Mouse (Mus musculus): ENCODE results near the gene Zkscan8. TPM values are rescaled to one million over a fixed set of nuclear protein-coding genes. Genes with fewer than 3 reads are reported as not detected.
A peak's percentile ranks its signal among the peaks of the same experiment; 100 is the strongest.

Zkscan8 gene
- polyA plus RNA-seq, 1 experiment: 16.1 TPM

DNA sequence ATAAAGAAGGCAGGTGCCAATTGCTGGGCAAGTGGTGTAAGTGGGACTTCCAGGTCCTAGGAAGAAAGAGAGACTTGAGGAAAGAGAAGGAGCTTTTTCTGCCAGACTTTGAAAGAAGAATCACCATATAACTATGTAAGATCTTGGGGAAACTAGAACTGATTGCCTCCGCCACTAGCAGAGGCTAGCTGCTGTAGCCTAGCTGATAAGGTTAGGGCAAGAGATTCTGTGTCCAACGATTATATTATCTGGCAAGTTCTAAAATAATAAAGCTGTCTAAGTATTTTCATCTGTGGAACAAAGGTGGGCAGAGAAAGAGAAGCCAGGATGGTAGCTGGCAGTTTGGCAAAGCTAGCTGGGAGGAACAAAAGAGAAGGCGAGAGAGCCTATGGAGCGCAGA, 58.5 kb downstream of the Zkscan8 start:
- no peaks in the 10 kb centered on the region for H3K36me3 ChIP-seq (ENCODE audit: control insufficient read depth, insufficient read depth, low read length, poor library complexity, severe bottlenecking)
- peaks cover 2% of the 10 kb centered on the region; the same call in 1 of the 2 replicates for H3K27me3 ChIP-seq (ENCODE audit: control insufficient read depth, insufficient read depth, low read length, poor library complexity, severe bottlenecking)
- H3K9ac ChIP-seq (ENCODE audit: low read depth, poor library complexity, severe bottlenecking): no peak overlapping the region
- H3K27ac ChIP-seq (ENCODE audit: insufficient read depth, low read length): no peak overlapping the region
- no peak for TF ChIP-seq EP300 (IDR thresholded peaks at IDR 0.05; ENCODE audit: insufficient read depth, low read depth, low read length)
- TF ChIP-seq POLR2A (IDR thresholded peaks at IDR 0.05; ENCODE audit: insufficient read depth, low read length): no peak
- TF ChIP-seq CTCF (IDR thresholded peaks at IDR 0.05; ENCODE audit: low read depth, low read length): no peak
- no peaks in the 10 kb centered on the region for H3K4me1 ChIP-seq (ENCODE audit: control insufficient read depth, insufficient read depth, low read length)
- no peaks in the 10 kb centered on the region for H3K9me3 ChIP-seq (replicated peaks; ENCODE audit: control insufficient read depth, insufficient read depth, low read length, poor library complexity, severe bottlenecking)
- H3K4me3 ChIP-seq (ENCODE audit: low read depth, low read length): no peak overlapping the region

DNA sequence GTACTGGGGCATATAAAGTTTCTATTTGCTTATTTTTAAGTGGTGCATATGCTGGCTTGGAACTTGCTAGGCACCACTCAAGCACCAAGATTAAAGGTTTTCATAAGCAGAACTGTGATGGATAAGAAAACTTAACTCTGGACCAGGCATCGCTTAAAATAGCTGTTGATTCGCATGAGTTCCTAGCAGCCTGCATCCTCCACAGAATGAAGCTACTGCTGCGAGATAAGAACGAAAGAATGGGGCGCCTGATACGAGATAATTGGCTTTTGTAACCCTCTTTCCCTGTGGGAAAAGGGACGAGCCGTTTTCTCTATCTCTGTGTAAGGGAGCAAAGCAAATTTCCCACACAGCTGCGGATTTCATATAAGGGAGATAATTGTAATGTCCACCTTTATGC, 61.8 kb downstream of the Zkscan8 start:
- H3K36me3 ChIP-seq (ENCODE audit: control insufficient read depth, insufficient read depth, low read length, poor library complexity, severe bottlenecking): no peaks in the 10 kb centered on the region
- H3K27me3 ChIP-seq (ENCODE audit: control insufficient read depth, insufficient read depth, low read length, poor library complexity, severe bottlenecking): peaks cover 2% of the 10 kb centered on the region; the same call in 1 of the 2 replicates
- no peaks in the 10 kb centered on the region for H3K4me1 ChIP-seq (ENCODE audit: control insufficient read depth, insufficient read depth, low read length)
- no peaks in the 10 kb centered on the region for H3K9me3 ChIP-seq (replicated peaks; ENCODE audit: control insufficient read depth, insufficient read depth, low read length, poor library complexity, severe bottlenecking)
- no peak overlapping the region for H3K4me3 ChIP-seq (ENCODE audit: low read depth, low read length)
- no peak overlapping the region for H3K27ac ChIP-seq (ENCODE audit: insufficient read depth, low read length)
- H3K9ac ChIP-seq (ENCODE audit: low read depth, poor library complexity, severe bottlenecking): peak overlapping the region; percentile 41; the same call in 1 of the 2 replicates
- TF ChIP-seq CTCF (IDR thresholded peaks at IDR 0.05; ENCODE audit: low read depth, low read length) (no peak), POLR2A (IDR thresholded peaks at IDR 0.05; ENCODE audit: insufficient read depth, low read length) (no peak), EP300 (IDR thresholded peaks at IDR 0.05; ENCODE audit: insufficient read depth, low read depth, low read length) (no peak)

DNA sequence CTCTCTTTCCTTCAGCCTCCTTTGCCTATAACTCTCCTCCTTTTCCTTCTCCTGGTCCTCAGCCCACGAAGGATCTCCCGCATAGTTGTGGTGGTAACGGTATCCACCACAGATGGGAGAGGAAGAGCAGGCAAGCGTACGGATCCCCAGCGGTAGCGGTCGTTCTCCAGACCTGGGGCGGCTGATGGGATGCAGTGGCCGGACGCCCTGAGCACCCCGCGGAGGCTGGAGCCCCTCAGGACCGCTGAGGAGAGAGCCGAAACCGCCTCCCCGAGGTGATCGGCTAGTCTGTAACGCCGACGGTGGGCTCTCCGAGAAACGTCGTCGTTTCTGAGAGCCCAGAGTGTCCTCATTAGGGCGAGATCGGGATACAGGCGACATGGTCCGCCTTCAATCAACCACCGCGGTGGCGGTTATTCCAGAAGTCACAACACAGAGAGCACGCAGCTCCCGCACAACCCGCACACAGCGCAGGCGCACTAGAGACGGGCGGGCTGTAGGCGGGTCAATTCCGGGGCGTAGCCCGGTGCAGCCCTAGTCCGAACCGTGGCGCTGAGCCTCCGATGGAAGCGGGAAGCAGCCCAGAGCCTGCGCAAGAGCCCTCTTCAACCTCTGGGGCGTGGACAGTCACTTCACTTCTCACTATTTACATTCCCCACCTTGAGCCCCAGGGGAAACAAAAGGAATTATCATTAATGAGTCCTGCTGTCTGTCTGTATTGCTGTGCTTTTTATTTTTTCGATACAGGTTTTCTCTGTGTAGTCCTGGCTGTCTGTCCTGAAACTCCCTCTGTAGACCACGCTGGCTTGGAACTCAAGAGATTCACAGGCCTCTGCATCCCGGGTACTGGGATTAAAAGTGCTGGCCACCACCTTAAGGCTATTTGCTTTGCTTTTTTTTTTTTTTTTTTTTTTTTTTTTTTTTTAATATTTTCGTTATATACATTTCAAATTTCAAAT, 62.6 kb downstream of the Zkscan8 start, which contains the start of gene Nkapl:
Nkapl (minus strand) TSS at position 449 of the 959 bp plus-strand sequence.
- TF ChIP-seq CTCF (IDR thresholded peaks at IDR 0.05; ENCODE audit: low read depth, low read length) (no peak), POLR2A (IDR thresholded peaks at IDR 0.05; ENCODE audit: insufficient read depth, low read length) (peak; percentile 12), EP300 (IDR thresholded peaks at IDR 0.05; ENCODE audit: insufficient read depth, low read depth, low read length) (no peak)
- Histone ChIP-seq H3K9ac (ENCODE audit: low read depth, poor library complexity, severe bottlenecking) (peak within 1 kb of the TSS; percentile 41), H3K27ac (ENCODE audit: insufficient read depth, low read length) (no peak within 1 kb of the TSS), H3K4me3 (ENCODE audit: low read depth, low read length) (peak within 1 kb of the TSS; percentile 82), H3K27me3 (ENCODE audit: control insufficient read depth, insufficient read depth, low read length, poor library complexity, severe bottlenecking) (peaks cover 2% of the 10 kb centered on the region; the same call in 1 of the 2 replicates), H3K9me3 (replicated peaks; ENCODE audit: control insufficient read depth, insufficient read depth, low read length, poor library complexity, severe bottlenecking) (no peaks in the 10 kb centered on the region), H3K4me1 (ENCODE audit: control insufficient read depth, insufficient read depth, low read length) (no peaks in the 10 kb centered on the region), H3K36me3 (ENCODE audit: control insufficient read depth, insufficient read depth, low read length, poor library complexity, severe bottlenecking) (no peaks in the 10 kb centered on the region)

GRCm38 (mm10) chr13:21467336-21467735, 63.6 kb downstream of the Zkscan8 start:
- H3K9me3 ChIP-seq (replicated peaks; ENCODE audit: control insufficient read depth, insufficient read depth, low read length, poor library complexity, severe bottlenecking): no peaks in the 10 kb centered on the region
- TF ChIP-seq CTCF (IDR thresholded peaks at IDR 0.05; ENCODE audit: low read depth, low read length): no peak
- TF ChIP-seq POLR2A (IDR thresholded peaks at IDR 0.05; ENCODE audit: insufficient read depth, low read length): no peak
- no peak for TF ChIP-seq EP300 (IDR thresholded peaks at IDR 0.05; ENCODE audit: insufficient read depth, low read depth, low read length)
- H3K27ac ChIP-seq (ENCODE audit: insufficient read depth, low read length): no peak overlapping the region
- no peak overlapping the region for H3K4me3 ChIP-seq (ENCODE audit: low read depth, low read length)
- no peaks in the 10 kb centered on the region for H3K36me3 ChIP-seq (ENCODE audit: control insufficient read depth, insufficient read depth, low read length, poor library complexity, severe bottlenecking)
- H3K4me1 ChIP-seq (ENCODE audit: control insufficient read depth, insufficient read depth, low read length): no peaks in the 10 kb centered on the region
- H3K27me3 ChIP-seq (ENCODE audit: control insufficient read depth, insufficient read depth, low read length, poor library complexity, severe bottlenecking): peaks cover 2% of the 10 kb centered on the region; the same call in 1 of the 2 replicates
- no peak overlapping the region for H3K9ac ChIP-seq (ENCODE audit: low read depth, poor library complexity, severe bottlenecking)

Other genes starting within 250 kb of the Zkscan8 start
- not detected in 2 replicates for gene Gpx5, start 238.4 kb downstream of the Zkscan8 start, polyA plus RNA-seq (2011; ENCODE audit: insufficient read depth, insufficient read length, low read depth, missing spikeins)
- gene Gpx6, start 219.0 kb downstream of the Zkscan8 start, polyA plus RNA-seq (2011; ENCODE audit: insufficient read depth, insufficient read length, low read depth, missing spikeins): 1.2 and 2.2 TPM in 2 replicates
- not detected in 2 replicates for gene Olfr1367, start 184.2 kb downstream of the Zkscan8 start, polyA plus RNA-seq (2011; ENCODE audit: insufficient read depth, insufficient read length, low read depth, missing spikeins)
- 15.6 and 17.9 TPM in 2 replicates for gene Zscan12, start 168.3 kb downstream of the Zkscan8 start, polyA plus RNA-seq (2011; ENCODE audit: insufficient read depth, insufficient read length, low read depth, missing spikeins)
- 38.5 and 40.1 TPM in 2 replicates for gene Zkscan3, start 128.4 kb downstream of the Zkscan8 start, polyA plus RNA-seq (2011; ENCODE audit: insufficient read depth, insufficient read length, low read depth, missing spikeins)
- gene Pgbd1, start 90.1 kb downstream of the Zkscan8 start, polyA plus RNA-seq (2011; ENCODE audit: insufficient read depth, insufficient read length, low read depth, missing spikeins): 3.4 and 3.6 TPM in 2 replicates
- 39.0 and 42.6 TPM in 2 replicates for gene Zscan26, start 77.4 kb downstream of the Zkscan8 start, polyA plus RNA-seq (2011; ENCODE audit: insufficient read depth, insufficient read length, low read depth, missing spikeins)
- gene Nkapl, start 62.6 kb downstream of the Zkscan8 start, polyA plus RNA-seq (2011; ENCODE audit: insufficient read depth, insufficient read length, low read depth, missing spikeins): 0.55 TPM in 1 of 2 replicates, not detected in the other
- gene Zkscan4, start 52.2 kb downstream of the Zkscan8 start, polyA plus RNA-seq (2011; ENCODE audit: insufficient read depth, insufficient read length, low read depth, missing spikeins): 0.58 and 0.59 TPM in 2 replicates
- not detected in 2 replicates for gene Gm10065, start 51.7 kb downstream of the Zkscan8 start, polyA plus RNA-seq (2011; ENCODE audit: insufficient read depth, insufficient read length, low read depth, missing spikeins)
- 0.52 TPM in 1 of 2 replicates, not detected in the other for gene AK157302, start 35.9 kb downstream of the Zkscan8 start, polyA plus RNA-seq (2011; ENCODE audit: insufficient read depth, insufficient read length, low read depth, missing spikeins)
- gene Gm11273, start 29.7 kb downstream of the Zkscan8 start, polyA plus RNA-seq (2011; ENCODE audit: insufficient read depth, insufficient read length, low read depth, missing spikeins): 3.2 and 7.4 TPM in 2 replicates
- not detected in 2 replicates for gene Olfr1366, start 11.7 kb upstream of the Zkscan8 start, polyA plus RNA-seq (2011; ENCODE audit: insufficient read depth, insufficient read length, low read depth, missing spikeins)
- gene Olfr1535, start 28.8 kb upstream of the Zkscan8 start, polyA plus RNA-seq (2011; ENCODE audit: insufficient read depth, insufficient read length, low read depth, missing spikeins): 0.15 and 0.23 TPM in 2 replicates
- not detected in 2 replicates for gene Olfr1364, start 50.6 kb upstream of the Zkscan8 start, polyA plus RNA-seq (2011; ENCODE audit: insufficient read depth, insufficient read length, low read depth, missing spikeins)
- not detected in 2 replicates for gene Olfr1362, start 82.9 kb upstream of the Zkscan8 start, polyA plus RNA-seq (2011; ENCODE audit: insufficient read depth, insufficient read length, low read depth, missing spikeins)
- gene Olfr11, start 111.4 kb upstream of the Zkscan8 start, polyA plus RNA-seq (2011; ENCODE audit: insufficient read depth, insufficient read length, low read depth, missing spikeins): not detected in 2 replicates
- not detected in 2 replicates for gene Olfr1361, start 132.3 kb upstream of the Zkscan8 start, polyA plus RNA-seq (2011; ENCODE audit: insufficient read depth, insufficient read length, low read depth, missing spikeins)
- not detected in 2 replicates for gene Olfr1360, start 146.3 kb upstream of the Zkscan8 start, polyA plus RNA-seq (2011; ENCODE audit: insufficient read depth, insufficient read length, low read depth, missing spikeins)
- gene Olfr1359, start 167.0 kb upstream of the Zkscan8 start, polyA plus RNA-seq (2011; ENCODE audit: insufficient read depth, insufficient read length, low read depth, missing spikeins): not detected in 2 replicates
- 25.5 and 27.2 TPM in 2 replicates for gene Hist1h2bl, start 185.0 kb upstream of the Zkscan8 start, polyA plus RNA-seq (2011; ENCODE audit: insufficient read depth, insufficient read length, low read depth, missing spikeins)
- gene Hist1h2ai, start 185.3 kb upstream of the Zkscan8 start, polyA plus RNA-seq (2011; ENCODE audit: insufficient read depth, insufficient read length, low read depth, missing spikeins): 3.6 TPM in 1 of 2 replicates, not detected in the other
- gene Hist1h3h, start 186.5 kb upstream of the Zkscan8 start, polyA plus RNA-seq (2011; ENCODE audit: insufficient read depth, insufficient read length, low read depth, missing spikeins): 25.3 and 31.8 TPM in 2 replicates
- 14.2 and 21.7 TPM in 2 replicates for gene Hist1h2bm, start 190.9 kb upstream of the Zkscan8 start, polyA plus RNA-seq (2011; ENCODE audit: insufficient read depth, insufficient read length, low read depth, missing spikeins)
- gene Hist1h4j, start 203.9 kb upstream of the Zkscan8 start, polyA plus RNA-seq (2011; ENCODE audit: insufficient read depth, insufficient read length, low read depth, missing spikeins): 8.2 and 13.4 TPM in 2 replicates
- 16.3 and 17.1 TPM in 2 replicates for gene Hist1h4k, start 219.4 kb upstream of the Zkscan8 start, polyA plus RNA-seq (2011; ENCODE audit: insufficient read depth, insufficient read length, low read depth, missing spikeins)
- gene Hist1h2ak, start 222.7 kb upstream of the Zkscan8 start, polyA plus RNA-seq (2011; ENCODE audit: insufficient read depth, insufficient read length, low read depth, missing spikeins): 6.7 and 7.5 TPM in 2 replicates
- 19.3 and 20.7 TPM in 2 replicates for gene Hist1h2bn, start 223.0 kb upstream of the Zkscan8 start, polyA plus RNA-seq (2011; ENCODE audit: insufficient read depth, insufficient read length, low read depth, missing spikeins)
- 7.4 and 9.2 TPM in 2 replicates for gene Hist1h1b, start 249.5 kb upstream of the Zkscan8 start, polyA plus RNA-seq (2011; ENCODE audit: insufficient read depth, insufficient read length, low read depth, missing spikeins)